Mouse (Mus musculus): ENCODE measurements around the gene Fam213b. TPM values are rescaled to one million over a fixed set of nuclear protein-coding genes. Genes with fewer than 3 reads are reported as not detected.

Gene Fam213b
- total RNA-seq, 2 experiments from 2014 or later, result 82.5 to 98.2 TPM

DNA sequence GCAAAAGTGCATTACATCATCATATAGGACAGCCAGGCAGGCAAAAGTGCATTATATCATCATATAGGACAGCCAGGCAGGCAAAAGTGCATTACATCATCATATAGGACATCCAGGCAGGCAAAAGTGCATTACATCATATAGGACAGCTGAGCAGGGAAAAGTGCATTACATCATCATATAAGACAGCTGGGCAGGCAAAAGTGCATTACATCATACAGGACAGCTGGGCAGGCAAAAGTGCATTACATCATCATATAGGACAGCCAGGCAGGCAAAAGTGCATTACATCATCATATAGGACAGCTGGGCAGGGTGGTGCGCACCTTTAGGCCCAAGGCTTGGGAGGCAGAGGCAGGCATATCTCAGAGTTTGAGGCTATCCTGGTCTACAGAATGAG is 46.2 kb downstream of the Fam213b start:
- no peak for DNase-seq

Other genes with a start within 250 kb of the Fam213b start
- gene Actrt2, start 231.3 kb downstream of the Fam213b start, total RNA-seq (2021), result not detected
- under 1 TPM; 0.15 to 0.18 TPM for gene Ttc34, start 61.7 kb downstream of the Fam213b start, total RNA-seq (2021)
- gene Mmel1, start 29.6 kb downstream of the Fam213b start, total RNA-seq (2021), result under 1 TPM; 0.10 to 0.13 TPM
- 1 to 10 TPM; 5.3 to 7.1 TPM for gene Tnfrsf14, start 29.4 kb upstream of the Fam213b start, total RNA-seq (2021)
- under 1 TPM; 0.31 to 0.67 TPM for gene Hes5, start 61.8 kb upstream of the Fam213b start, total RNA-seq (2021)
- 10 to 100 TPM; 38.7 to 41.4 TPM for gene Pank4, start 65.0 kb upstream of the Fam213b start, total RNA-seq (2021)
- under 1 TPM in 1 of 2 experiments, not detected in 1; 0.28 TPM for gene Plch2, start 157.6 kb upstream of the Fam213b start, total RNA-seq (2021)
- gene Pex10, start 167.9 kb upstream of the Fam213b start, total RNA-seq (2021), result 10 to 100 TPM; 20.7 to 22.0 TPM
- gene Rer1, start 187.2 kb upstream of the Fam213b start, total RNA-seq (2021), result 10 to 100 TPM; 72.0 to 75.8 TPM
- gene Morn1, start 187.4 kb upstream of the Fam213b start, total RNA-seq (2021), result 1 to 10 TPM; 1.0 to 2.3 TPM